Mouse (Mus musculus) liver, postnatal 0 days (tissue): ENCODE results near the gene 1110051M20Rik.

Experiments used
- CTCF ChIP-seq: sonication (generic); IDR thresholded peaks from 2 replicates; pipeline ENCODE4 v1.5.1; 2016; ENCODE audit warnings: antibody characterized with exemption, low read depth
- EP300 ChIP-seq: IDR thresholded peaks from 2 replicates; pipeline ENCODE4 v1.6.1; 2016; ENCODE audit warnings: antibody characterized with exemption, low read depth, mild to moderate bottlenecking

GRCm38 (mm10) chr2:91351841-91352240, 92.7 kb downstream of the 1110051M20Rik start:
- TF ChIP-seq CTCF (no peak), EP300 (no peak)
